Mouse (Mus musculus) megakaryocyte, embryonic 14.5 days (primary cell): Measurements from ENCODE around the gene Cysrt1.

Source experiments
- FLI1 ChIP-seq: IDR thresholded peaks from 2 replicates; pipeline ENCODE4 v1.6.1; 2012; ENCODE audit warnings: low read length, inconsistent platforms, mixed read lengths
- GATA1 ChIP-seq: IDR thresholded peaks from 3 replicates; pipeline ENCODE4 v1.6.1; 2012; ENCODE audit warnings: mixed read lengths, low read length, inconsistent platforms, borderline replicate concordance

GRCm38 (mm10) chr2:25267746-25268309 lies 25.6 kb upstream of the Cysrt1 start:
- no peak for TF ChIP-seq GATA1
- no peak for TF ChIP-seq FLI1
